Mouse (Mus musculus) midbrain, embryonic 11.5 days (tissue): ENCODE data around the gene Rgs10. TPM values are rescaled to one million over a fixed set of nuclear protein-coding genes. Genes with fewer than 3 reads are reported as not detected.

Source experiments
- ATAC-seq: fragments of 200-750 bp; cut with Nextera tagmentation; 2 replicates; pipeline ENCODE4 v1.8.0; 2017; ENCODE audit warnings: moderate TSS enrichment, moderate library complexity; ENCODE audit not compliant: low FRiP score
- DNase-seq: peaks from one replicate; pipeline ENCODE4 v3.0.0; 2015; ENCODE audit warnings: low spot score; ENCODE audit errors: missing footprints
- H3K27ac ChIP-seq: fragments of 300-500 bp; sonication (generic); 2 replicates; pipeline ENCODE4 v1.5.1; 2014; ENCODE audit warnings: low read depth, low read length
- H3K27me3 ChIP-seq: fragments of 300-500 bp; sonication (generic); 2 replicates; pipeline ENCODE4 v1.6.1; 2014; ENCODE audit warnings: mild to moderate bottlenecking, low read length, moderate library complexity, mixed read lengths; ENCODE audit not compliant: control insufficient read depth, insufficient read depth
- H3K36me3 ChIP-seq: fragments of 300-500 bp; sonication (generic); 2 replicates; pipeline ENCODE4 v1.6.1; 2014; ENCODE audit warnings: mild to moderate bottlenecking, low read length, moderate library complexity, mixed read lengths; ENCODE audit not compliant: control insufficient read depth, insufficient read depth
- H3K4me1 ChIP-seq: fragments of 300-500 bp; sonication (generic); 2 replicates; pipeline ENCODE4 v1.6.1; 2014; ENCODE audit warnings: low read length; ENCODE audit not compliant: control insufficient read depth, insufficient read depth
- H3K4me2 ChIP-seq: fragments of 300-500 bp; sonication (generic); 2 replicates; pipeline ENCODE4 v1.6.1; 2014; ENCODE audit warnings: mild to moderate bottlenecking, moderate library complexity
- H3K4me3 ChIP-seq: fragments of 300-500 bp; sonication (generic); 2 replicates; pipeline ENCODE4 v1.5.1; 2014; ENCODE audit warnings: low read depth, low read length
- H3K9ac ChIP-seq: fragments of 300-500 bp; sonication (generic); 2 replicates; pipeline ENCODE4 v1.6.1; 2014; ENCODE audit warnings: low read length
- H3K9me3 ChIP-seq: fragments of 300-500 bp; sonication (generic); 2 replicates; pipeline ENCODE4 v1.6.1; 2016; ENCODE audit warnings: low read length; ENCODE audit not compliant: control insufficient read depth
- WGBS: fragments of 180-500 bp; shearing (Covaris S2); extraction: QIAGEN DNeasy Blood & Tissue Kit; methylation state at CpG from one replicate; pipeline ENCODE4 v1.1.7; 2014; 5-methylcytosine and 5-hydroxymethylcytosine counted together
- polyA plus RNA-seq: library from polyadenylated mRNA; unstranded; fragments of >200 nt; fragmentation: Nextera tagmentation; extraction: Ambion mirVana; gene quantifications from 2 replicates; pipeline ENCODE4 v1.2.1, GENCODE M21; 2014

Gene Rgs10
- polyA plus RNA-seq, 1 experiment from 2014 or later, result 10.0 TPM

GRCm38 (mm10) chr7:128398664-128399063 lies 19.9 kb downstream of the Rgs10 start:
- no peak for DNase-seq
- 79% methylated on average over 4 of the region's 4 CpGs for WGBS
- Histone ChIP-seq H3K27me3 (no peaks in the 10 kb centered on the region), H3K9ac (no peak overlapping the region), H3K4me3 (no peak overlapping the region), H3K36me3 (no peaks in the 10 kb centered on the region), H3K4me2 (no peak overlapping the region), H3K4me1 (no peaks in the 10 kb centered on the region), H3K27ac (no peak overlapping the region), H3K9me3 (no peaks in the 10 kb centered on the region)
- ATAC-seq, result no peak

- Histone ChIP-seq H3K27ac (no peak overlapping the region), H3K9me3 (no peaks in the 10 kb centered on the region), H3K4me2 (no peak overlapping the region), H3K4me1 (no peaks in the 10 kb centered on the region), H3K36me3 (no peaks in the 10 kb centered on the region), H3K27me3 (no peaks in the 10 kb centered on the region), H3K9ac (no peak overlapping the region), H3K4me3 (no peak overlapping the region)
- WGBS, result 72% methylated on average over 2 of the region's 2 CpGs
- no peak for DNase-seq
- ATAC-seq, result no peak
Measured at GRCm38 (mm10) chr7:128397066-128397465, 21.5 kb downstream of the Rgs10 start.

GRCm38 (mm10) chr7:128393756-128394155 lies 24.8 kb downstream of the Rgs10 start:
- H3K9ac ChIP-seq, result no peak overlapping the region
- peaks cover 3% of the 10 kb centered on the region; the same call in 1 of the 2 replicates for H3K4me1 ChIP-seq
- 77% methylated on average over 4 of the region's 4 CpGs for whole genome bisulfite sequencing
- H3K4me3 ChIP-seq, result no peak overlapping the region
- ATAC-seq, result no peak
- H3K4me2 ChIP-seq, result no peak overlapping the region
- DNase-seq, result no peak
- no peak overlapping the region for H3K27ac ChIP-seq
- H3K27me3 ChIP-seq, result no peaks in the 10 kb centered on the region
- H3K36me3 ChIP-seq, result no peaks in the 10 kb centered on the region
- H3K9me3 ChIP-seq, result no peaks in the 10 kb centered on the region

GRCm38 (mm10) chr7:128392972-128393314 lies 25.6 kb downstream of the Rgs10 start:
- Histone ChIP-seq H3K36me3 (no peaks in the 10 kb centered on the region), H3K4me2 (no peak overlapping the region), H3K4me1 (peaks cover 3% of the 10 kb centered on the region; the same call in 1 of the 2 replicates), H3K27me3 (no peaks in the 10 kb centered on the region), H3K27ac (no peak overlapping the region), H3K9ac (no peak overlapping the region), H3K4me3 (no peak overlapping the region), H3K9me3 (no peaks in the 10 kb centered on the region)
- DNase-seq (no peak), ATAC-seq (no peak)
- 37% methylated on average over 5 of the region's 5 CpGs for WGBS

- Histone ChIP-seq H3K27ac (no peak overlapping the region), H3K27me3 (no peaks in the 10 kb centered on the region), H3K36me3 (no peaks in the 10 kb centered on the region), H3K4me1 (peaks cover 3% of the 10 kb centered on the region; the same call in 1 of the 2 replicates), H3K4me2 (no peak overlapping the region), H3K9ac (no peak overlapping the region), H3K4me3 (no peak overlapping the region), H3K9me3 (no peaks in the 10 kb centered on the region)
- WGBS, result 82% methylated on average over 18 of the region's 18 CpGs
- no peak for DNase-seq
- no peak for ATAC-seq
Measured at GRCm38 (mm10) chr7:128392071-128392971, 26.2 kb downstream of the Rgs10 start.

- Histone ChIP-seq H3K4me1 (peaks cover 3% of the 10 kb centered on the region; the same call in 1 of the 2 replicates), H3K36me3 (no peaks in the 10 kb centered on the region), H3K4me3 (no peak overlapping the region), H3K9me3 (no peaks in the 10 kb centered on the region), H3K27ac (no peak overlapping the region), H3K4me2 (no peak overlapping the region), H3K9ac (no peak overlapping the region), H3K27me3 (no peaks in the 10 kb centered on the region)
- WGBS, result 63% methylated on average over 12 of the region's 12 CpGs
- no peak for DNase-seq
- no peak for ATAC-seq
Measured at GRCm38 (mm10) chr7:128391267-128392057, 27.1 kb downstream of the Rgs10 start.

GRCm38 (mm10) chr7:128388968-128389367 lies 29.6 kb downstream of the Rgs10 start:
- no peaks in the 10 kb centered on the region for H3K9me3 ChIP-seq
- peaks cover 3% of the 10 kb centered on the region; the same call in 1 of the 2 replicates for H3K4me1 ChIP-seq
- ATAC-seq (no peak), DNase-seq (no peak)
- no peak overlapping the region for H3K4me2 ChIP-seq
- H3K27me3 ChIP-seq, result no peaks in the 10 kb centered on the region
- H3K27ac ChIP-seq, result no peak overlapping the region
- WGBS, result 38% methylated on average over 7 of the region's 7 CpGs
- H3K36me3 ChIP-seq, result no peaks in the 10 kb centered on the region
- H3K9ac ChIP-seq, result no peak overlapping the region
- no peak overlapping the region for H3K4me3 ChIP-seq

- no peaks in the 10 kb centered on the region for H3K9me3 ChIP-seq
- H3K4me1 ChIP-seq, result no peaks in the 10 kb centered on the region; the same call in 1 of the 2 replicates
- no peak overlapping the region for H3K27ac ChIP-seq
- DNase-seq (no peak), ATAC-seq (no peak)
- H3K4me2 ChIP-seq, result no peak overlapping the region
- no peaks in the 10 kb centered on the region for H3K36me3 ChIP-seq
- WGBS, result 85% methylated on average over 10 of the region's 10 CpGs
- no peak overlapping the region for H3K9ac ChIP-seq
- H3K4me3 ChIP-seq, result no peak overlapping the region
- H3K27me3 ChIP-seq, result no peaks in the 10 kb centered on the region
Measured at GRCm38 (mm10) chr7:128383726-128384463, 34.7 kb downstream of the Rgs10 start.
